Mouse (Mus musculus) lung, embryonic 15.5 days (tissue): ENCODE measurements at regions not wholly inside any gene's neighbourhood (a gene's known extent, or its start where the extent isn't known, plus 50 kb on each side); places are given as distances from the start of the nearest gene placed in this dataset.

Source experiments
- ATAC-seq: fragments of 200-750 bp; cut with Nextera tagmentation; 2 replicates; pipeline ENCODE4 v1.8.0; 2017; ENCODE audit warnings: moderate number of reproducible peaks, borderline replicate concordance; ENCODE audit not compliant: low FRiP score, low TSS enrichment; ENCODE audit errors: extremely low read depth
- H3K27ac ChIP-seq: fragments of 300-500 bp; sonication (generic); 2 replicates; pipeline ENCODE4 v1.5.1; 2015; ENCODE audit warnings: moderate library complexity, mild to moderate bottlenecking, inconsistent platforms
- H3K27me3 ChIP-seq: fragments of 300-500 bp; sonication (generic); 2 replicates; pipeline ENCODE4 v1.6.1; 2015; ENCODE audit warnings: inconsistent platforms
- H3K36me3 ChIP-seq: fragments of 300-500 bp; sonication (generic); 2 replicates; pipeline ENCODE4 v1.6.1; 2015; ENCODE audit warnings: inconsistent platforms
- H3K4me1 ChIP-seq: fragments of 300-500 bp; sonication (generic); 2 replicates; pipeline ENCODE4 v1.6.1; 2015; ENCODE audit warnings: inconsistent platforms
- H3K4me2 ChIP-seq: fragments of 300-500 bp; sonication (generic); 2 replicates; pipeline ENCODE4 v1.6.1; 2015; ENCODE audit warnings: inconsistent platforms, mild to moderate bottlenecking, moderate library complexity
- H3K4me3 ChIP-seq: fragments of 300-500 bp; sonication (generic); 2 replicates; pipeline ENCODE4 v1.5.1; 2015; ENCODE audit warnings: mild to moderate bottlenecking, inconsistent platforms
- H3K9ac ChIP-seq: fragments of 300-500 bp; sonication (generic); 2 replicates; pipeline ENCODE4 v1.6.1; 2015; ENCODE audit warnings: inconsistent platforms
- H3K9me3 ChIP-seq: fragments of 300-500 bp; sonication (generic); 2 replicates; pipeline ENCODE4 v1.6.1; 2016; ENCODE audit warnings: inconsistent platforms
- WGBS: fragments of 180-500 bp; shearing (Covaris S2); methylation state at CpG from one replicate; pipeline ENCODE4 v1.1.7; 2015; 5-methylcytosine and 5-hydroxymethylcytosine counted together

GRCm38 (mm10) chr17:41990804-41991203 lies 324.9 kb upstream of the Ptchd4 start:
- no peak overlapping the region for H3K27ac ChIP-seq
- no peak for ATAC-seq
- no peak overlapping the region for H3K4me3 ChIP-seq
- no peaks in the 10 kb centered on the region for H3K4me1 ChIP-seq
- H3K4me2 ChIP-seq: no peak overlapping the region
- no peaks in the 10 kb centered on the region for H3K27me3 ChIP-seq
- 81% methylated on average over 9 of the region's 9 CpGs for WGBS
- no peaks in the 10 kb centered on the region for H3K36me3 ChIP-seq
- H3K9me3 ChIP-seq: no peaks in the 10 kb centered on the region
- H3K9ac ChIP-seq: no peak overlapping the region

- H3K36me3 ChIP-seq: no peaks in the 10 kb centered on the region
- ATAC-seq: no peak
- no peak overlapping the region for H3K4me2 ChIP-seq
- no peak overlapping the region for H3K27ac ChIP-seq
- H3K27me3 ChIP-seq: no peaks in the 10 kb centered on the region
- no peak overlapping the region for H3K9ac ChIP-seq
- no peaks in the 10 kb centered on the region for H3K4me1 ChIP-seq
- H3K4me3 ChIP-seq: no peak overlapping the region
- H3K9me3 ChIP-seq: no peaks in the 10 kb centered on the region
Measured at GRCm38 (mm10) chr17:42008415-42008814, 307.3 kb upstream of the Ptchd4 start.

GRCm38 (mm10) chr17:42024295-42024694 lies 291.5 kb upstream of the Ptchd4 start:
- H3K4me1 ChIP-seq: no peaks in the 10 kb centered on the region
- H3K9me3 ChIP-seq: no peaks in the 10 kb centered on the region
- no peak overlapping the region for H3K9ac ChIP-seq
- no peak overlapping the region for H3K4me3 ChIP-seq
- no peak overlapping the region for H3K27ac ChIP-seq
- no peak overlapping the region for H3K4me2 ChIP-seq
- no peaks in the 10 kb centered on the region for H3K36me3 ChIP-seq
- ATAC-seq: no peak
- H3K27me3 ChIP-seq: no peaks in the 10 kb centered on the region
- 61% methylated on average over 2 of the region's 2 CpGs for WGBS

GRCm38 (mm10) chr17:42027253-42027652 lies 288.5 kb upstream of the Ptchd4 start:
- no peaks in the 10 kb centered on the region for H3K36me3 ChIP-seq

GRCm38 (mm10) chr17:42029452-42029851 lies 286.3 kb upstream of the Ptchd4 start:
- Histone ChIP-seq H3K9ac (no peak overlapping the region), H3K4me3 (no peak overlapping the region), H3K27ac (no peak overlapping the region), H3K4me1 (no peaks in the 10 kb centered on the region), H3K9me3 (no peaks in the 10 kb centered on the region), H3K4me2 (no peak overlapping the region), H3K27me3 (no peaks in the 10 kb centered on the region), H3K36me3 (no peaks in the 10 kb centered on the region)
- 72% methylated on average over 3 of the region's 3 CpGs for WGBS
- ATAC-seq: no peak

More at GRCm38 (mm10) chr17:42027253-42027652, 288.5 kb upstream of the Ptchd4 start:
- no peak overlapping the region for H3K9ac ChIP-seq
- H3K4me1 ChIP-seq: no peaks in the 10 kb centered on the region
- no peaks in the 10 kb centered on the region for H3K9me3 ChIP-seq
- no peak overlapping the region for H3K4me2 ChIP-seq
- no peak for ATAC-seq
- H3K4me3 ChIP-seq: no peak overlapping the region
- H3K27me3 ChIP-seq: no peaks in the 10 kb centered on the region
- no peak overlapping the region for H3K27ac ChIP-seq

GRCm38 (mm10) chr17:42037089-42037488 lies 278.7 kb upstream of the Ptchd4 start:
- Histone ChIP-seq H3K36me3 (no peaks in the 10 kb centered on the region), H3K9me3 (no peaks in the 10 kb centered on the region), H3K27me3 (no peaks in the 10 kb centered on the region), H3K9ac (no peak overlapping the region), H3K4me2 (no peak overlapping the region), H3K4me3 (no peak overlapping the region), H3K4me1 (no peaks in the 10 kb centered on the region), H3K27ac (no peak overlapping the region)
- ATAC-seq: no peak
- WGBS: 78% methylated on average over 2 of the region's 2 CpGs

- H3K4me3 ChIP-seq: no peak overlapping the region
- H3K4me2 ChIP-seq: no peak overlapping the region
- no peaks in the 10 kb centered on the region for H3K36me3 ChIP-seq
- no peak overlapping the region for H3K27ac ChIP-seq
- H3K9me3 ChIP-seq: no peaks in the 10 kb centered on the region
- 73% methylated on average over 5 of the region's 5 CpGs for WGBS
- H3K4me1 ChIP-seq: no peaks in the 10 kb centered on the region
- no peaks in the 10 kb centered on the region for H3K27me3 ChIP-seq
- H3K9ac ChIP-seq: no peak overlapping the region
- ATAC-seq: no peak
Measured at GRCm38 (mm10) chr17:42049779-42050515, 265.8 kb upstream of the Ptchd4 start.

GRCm38 (mm10) chr17:42090764-42091452 lies 224.8 kb upstream of the Ptchd4 start:
- 77% methylated on average over 2 of the region's 2 CpGs for WGBS
- no peaks in the 10 kb centered on the region for H3K4me1 ChIP-seq
- H3K9me3 ChIP-seq: no peaks in the 10 kb centered on the region
- no peak overlapping the region for H3K4me2 ChIP-seq
- H3K27me3 ChIP-seq: no peaks in the 10 kb centered on the region
- H3K36me3 ChIP-seq: no peaks in the 10 kb centered on the region
- no peak overlapping the region for H3K27ac ChIP-seq
- H3K4me3 ChIP-seq: no peak overlapping the region
- no peak for ATAC-seq
- H3K9ac ChIP-seq: no peak overlapping the region

GRCm38 (mm10) chr17:42113684-42114083 lies 202.1 kb upstream of the Ptchd4 start:
- 53% methylated on average over 1 of the region's 1 CpGs for WGBS
- H3K4me1 ChIP-seq: no peaks in the 10 kb centered on the region
- no peaks in the 10 kb centered on the region for H3K36me3 ChIP-seq
- H3K9ac ChIP-seq: no peak overlapping the region
- H3K4me3 ChIP-seq: no peak overlapping the region
- ATAC-seq: no peak
- no peak overlapping the region for H3K27ac ChIP-seq
- H3K27me3 ChIP-seq: no peaks in the 10 kb centered on the region
- H3K9me3 ChIP-seq: no peaks in the 10 kb centered on the region
- no peak overlapping the region for H3K4me2 ChIP-seq

- Histone ChIP-seq H3K9me3 (no peaks in the 10 kb centered on the region), H3K27me3 (no peaks in the 10 kb centered on the region), H3K4me3 (no peak overlapping the region), H3K4me2 (no peak overlapping the region), H3K36me3 (no peaks in the 10 kb centered on the region), H3K4me1 (no peaks in the 10 kb centered on the region), H3K9ac (no peak overlapping the region), H3K27ac (no peak overlapping the region)
- WGBS: 83% methylated on average over 1 of the region's 1 CpGs
- ATAC-seq: no peak
Measured at GRCm38 (mm10) chr17:42120759-42121158, 195.0 kb upstream of the Ptchd4 start.

GRCm38 (mm10) chr17:42126488-42127237 lies 189.1 kb upstream of the Ptchd4 start:
- Histone ChIP-seq H3K4me3 (no peak overlapping the region), H3K36me3 (no peaks in the 10 kb centered on the region), H3K4me2 (no peak overlapping the region), H3K4me1 (no peaks in the 10 kb centered on the region), H3K27ac (no peak overlapping the region), H3K9ac (no peak overlapping the region), H3K27me3 (no peaks in the 10 kb centered on the region), H3K9me3 (no peaks in the 10 kb centered on the region)
- 42% methylated on average over 9 of the region's 9 CpGs for WGBS
- peak; percentile 70; the same call in 1 of the 2 replicates for ATAC-seq

- WGBS: 85% methylated on average over 1 of the region's 1 CpGs
- Histone ChIP-seq H3K36me3 (no peaks in the 10 kb centered on the region), H3K4me2 (no peak overlapping the region), H3K4me3 (no peak overlapping the region), H3K27ac (no peak overlapping the region), H3K9me3 (no peaks in the 10 kb centered on the region), H3K9ac (no peak overlapping the region), H3K4me1 (no peaks in the 10 kb centered on the region), H3K27me3 (no peaks in the 10 kb centered on the region)
- ATAC-seq: no peak
Measured at GRCm38 (mm10) chr17:42169391-42170018, 146.2 kb upstream of the Ptchd4 start.
